Mouse (Mus musculus) embryo, embryonic 10.5 days (tissue): ENCODE measurements around the gene Plekhh2.

Experiments used
- DNase-seq: peaks from one replicate; pipeline ENCODE4 v3.0.0-alpha.2; 2015; ENCODE audit warnings: low spot score

The Plekhh2 gene

GRCm38 (mm10) chr17:84645119-84645518 is 133.4 kb downstream of the Plekhh2 start:
- no peak for DNase-seq

- DNase-seq: no peak
Observed at GRCm38 (mm10) chr17:84645894-84646293, 134.2 kb downstream of the Plekhh2 start.

- DNase-seq: no peak
Observed at GRCm38 (mm10) chr17:84646477-84646876, 134.8 kb downstream of the Plekhh2 start.

- no peak for DNase-seq
Observed at GRCm38 (mm10) chr17:84647630-84648029, 135.9 kb downstream of the Plekhh2 start.

- DNase-seq: no peak
Observed at GRCm38 (mm10) chr17:84650302-84651017, 138.8 kb downstream of the Plekhh2 start.

GRCm38 (mm10) chr17:84653544-84653943 is 141.8 kb downstream of the Plekhh2 start:
- no peak for DNase-seq

DNA sequence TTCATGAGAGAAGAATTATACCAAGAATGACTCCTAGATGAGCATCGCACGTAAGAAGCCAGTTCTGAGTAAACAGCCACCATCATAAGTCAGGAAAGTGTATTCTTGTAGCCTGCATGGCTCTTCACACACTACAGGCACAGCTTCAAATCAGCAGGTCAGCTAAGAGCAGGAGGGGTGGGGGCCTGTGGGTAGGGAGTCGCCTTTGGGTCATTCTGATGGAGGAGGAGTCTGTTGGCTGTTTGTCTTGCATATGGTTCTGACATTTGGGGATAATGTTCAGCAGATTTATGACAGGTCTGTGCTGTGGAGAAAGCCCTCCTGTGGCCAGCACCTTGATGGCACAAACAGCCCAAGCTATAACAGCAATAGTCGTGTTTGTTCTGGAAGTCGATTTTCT is 144.5 kb downstream of the Plekhh2 start:
- DNase-seq: no peak

GRCm38 (mm10) chr17:84656653-84657421 is 145.1 kb downstream of the Plekhh2 start:
- peak; percentile 53 for DNase-seq

DNA sequence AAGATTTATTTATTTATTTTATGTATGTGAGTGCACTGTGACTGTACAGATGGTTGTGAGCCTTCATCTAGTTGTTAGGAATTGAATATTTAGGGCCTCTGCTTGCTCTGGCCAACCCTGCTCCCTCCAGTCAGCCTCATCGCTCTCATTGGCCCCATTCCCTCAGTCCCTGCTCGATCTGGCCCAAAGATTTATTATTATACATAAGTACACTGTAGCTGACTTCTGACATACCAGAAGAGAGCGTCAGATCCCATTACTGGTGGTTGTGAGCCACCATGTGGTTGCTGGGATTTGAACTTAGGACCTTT is 145.7 kb downstream of the Plekhh2 start:
- no peak for DNase-seq

- DNase-seq: peak; percentile 67
Observed at GRCm38 (mm10) chr17:84657782-84658181, 146.1 kb downstream of the Plekhh2 start.

GRCm38 (mm10) chr17:84658195-84658594 is 146.5 kb downstream of the Plekhh2 start:
- peak; percentile 78 for DNase-seq

DNA sequence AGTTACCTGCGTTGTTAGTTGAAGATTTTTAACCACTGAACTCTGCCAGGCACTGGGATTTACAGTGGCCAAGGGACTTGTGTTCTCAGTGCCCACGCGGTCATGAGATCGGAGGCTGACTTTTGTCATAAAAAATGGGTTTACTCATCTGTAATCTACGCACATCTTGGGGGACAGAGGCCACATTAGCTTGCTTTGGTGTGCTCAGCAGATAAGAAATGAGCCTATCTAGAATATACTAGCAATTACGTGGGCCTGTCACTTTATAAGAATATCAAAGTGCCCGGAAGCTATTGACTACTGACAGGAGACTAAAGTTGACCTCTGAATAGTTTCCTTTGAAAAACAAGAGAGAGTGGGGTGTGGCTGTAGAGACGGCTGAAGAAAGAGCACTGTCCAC is 147.3 kb downstream of the Plekhh2 start:
- DNase-seq: no peak

DNA sequence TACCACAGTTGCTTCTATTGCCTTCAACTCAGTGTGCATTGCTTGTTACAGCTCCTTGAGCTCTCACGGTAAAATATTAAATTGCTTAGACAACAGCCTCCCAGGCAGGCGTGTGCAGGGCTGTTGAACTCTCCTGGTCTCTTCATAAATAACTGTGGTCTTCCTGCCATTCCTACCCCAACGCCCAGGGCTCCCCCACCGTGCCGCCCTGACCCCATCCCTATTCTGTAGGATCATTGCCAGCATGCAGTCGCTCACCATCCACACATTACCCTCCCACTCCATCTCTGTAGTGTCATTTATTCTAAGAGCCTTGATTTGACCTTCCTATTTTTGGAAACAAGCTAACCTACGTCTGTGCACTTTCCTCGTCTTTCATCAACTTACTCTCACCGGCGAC is 153.4 kb downstream of the Plekhh2 start:
- no peak for DNase-seq

DNA sequence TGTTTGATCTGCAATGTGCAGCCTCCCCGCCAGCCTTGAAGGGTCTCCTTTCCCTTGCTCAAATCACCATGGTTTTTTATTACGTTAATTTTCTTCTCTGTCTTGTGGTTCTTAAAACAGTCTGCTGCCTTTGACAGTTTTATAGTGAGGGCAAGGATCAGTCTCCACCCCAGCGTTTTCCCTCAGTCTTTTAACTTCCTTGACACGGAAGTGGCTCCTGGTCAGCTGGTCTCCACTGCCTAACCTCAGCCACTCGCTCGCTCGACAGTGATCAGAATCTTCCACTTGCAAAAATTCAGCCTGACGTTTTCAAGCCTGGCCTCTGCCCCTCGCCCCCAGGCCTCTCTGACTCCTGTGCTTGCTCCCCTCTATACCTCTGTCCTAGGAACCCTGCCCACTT is 154.0 kb downstream of the Plekhh2 start:
- DNase-seq: peak; percentile 49

GRCm38 (mm10) chr17:84667848-84668247 is 156.2 kb downstream of the Plekhh2 start:
- DNase-seq: no peak
